Mouse (Mus musculus) gastrocnemius, postnatal 14 days (tissue): Measurements from ENCODE around the gene Slc22a14. TPM values are rescaled to one million over a fixed set of nuclear protein-coding genes. Genes with fewer than 3 reads are reported as not detected.
"Not testable (repeated sequence)": the region's sequence is repeated elsewhere in the genome, so short reads cannot be mapped to it uniquely, and the experiment has no call there.

Source experiments
- DNase-seq: peaks from one replicate; pipeline ENCODE4 v3.0.0; 2021; ENCODE audit warnings: mixed read lengths
- intact Hi-C: fragments of 180-260 bp; cut with DNase I; formaldehyde crosslinking; loops from one replicate; pipeline ENCODE4 v1.15.1; 2025; ENCODE audit warnings: low total_unique reads
- total RNA-seq, 2 experiments: library from RNA; stranded (reverse); gene quantifications; 2 replicates each; pipeline ENCODE4 v1.2.3; 2021

Gene Slc22a14
- total RNA-seq, 2 experiments from 2014 or later: not detected

GRCm38 (mm10) chr9:119231552-119231951, 133.8 kb downstream of the Slc22a14 start:
- DNase-seq: no peak
- intact Hi-C loops: no loop called here

GRCm38 (mm10) chr9:119230829-119231228, 134.5 kb downstream of the Slc22a14 start:
- intact Hi-C loops: no loop called here
- no peak for DNase-seq

- intact Hi-C loops: no loop called here
- no peak for DNase-seq
These were observed 145.1 kb downstream of the Slc22a14 start for GRCm38 (mm10) chr9:119220249-119220648.

- intact Hi-C loops: no loop called here
These were observed 145.7 kb downstream of the Slc22a14 start for GRCm38 (mm10) chr9:119219667-119220066.

GRCm38 (mm10) chr9:119215341-119215740, 150.0 kb downstream of the Slc22a14 start:
- DNase-seq, intact Hi-C loops: not testable (repeated sequence)

More at GRCm38 (mm10) chr9:119219667-119220066, 145.7 kb downstream of the Slc22a14 start:
- no peak for DNase-seq

GRCm38 (mm10) chr9:119214601-119215000, 150.8 kb downstream of the Slc22a14 start:
- intact Hi-C loops: no loop called here
- no peak for DNase-seq

- intact Hi-C loops: no loop called here
- DNase-seq: no peak
These were observed 152.4 kb downstream of the Slc22a14 start for GRCm38 (mm10) chr9:119212996-119213395.

GRCm38 (mm10) chr9:119208998-119209397, 156.4 kb downstream of the Slc22a14 start, which contains the start of gene Slc22a13:
Slc22a13 (minus strand) TSS chr9:119209098.
- intact Hi-C loops: no loop called here
- no peak for DNase-seq

- intact Hi-C loops: no loop called here
- DNase-seq: no peak
These were observed 158.2 kb downstream of the Slc22a14 start for GRCm38 (mm10) chr9:119207113-119207512.

GRCm38 (mm10) chr9:119206666-119207065, 158.7 kb downstream of the Slc22a14 start:
- no peak for DNase-seq
- intact Hi-C loops: no loop called here

- intact Hi-C loops: no loop called here
- no peak for DNase-seq
These were observed 159.6 kb downstream of the Slc22a14 start for GRCm38 (mm10) chr9:119205756-119206155.

- DNase-seq: no peak
- intact Hi-C loops: no loop called here
These were observed 161.7 kb downstream of the Slc22a14 start for GRCm38 (mm10) chr9:119203617-119204016.

- no peak for DNase-seq
- intact Hi-C loops: no loop called here
These were observed 163.7 kb downstream of the Slc22a14 start for GRCm38 (mm10) chr9:119201653-119202052.

GRCm38 (mm10) chr9:119199151-119199861, 166.0 kb downstream of the Slc22a14 start:
- intact Hi-C loops: loop anchor here (10.0 kb wide), 1 partner anchor 95 kb away; the partner anchor contains the start of gene Dlec1
- DNase-seq: no peak

GRCm38 (mm10) chr9:119192202-119192990, 173.0 kb downstream of the Slc22a14 start:
- no peak for DNase-seq
- intact Hi-C loops: loop anchor here (10.0 kb wide), 1 partner anchor 88 kb away; the partner anchor contains the start of gene Dlec1

GRCm38 (mm10) chr9:119181241-119181728, 184.1 kb downstream of the Slc22a14 start:
- no peak for DNase-seq
- intact Hi-C loops: no loop called here

GRCm38 (mm10) chr9:119179292-119179691, 186.1 kb downstream of the Slc22a14 start:
- DNase-seq: no peak
- intact Hi-C loops: no loop called here

- DNase-seq: no peak
- intact Hi-C loops: no loop called here
These were observed 197.7 kb downstream of the Slc22a14 start for GRCm38 (mm10) chr9:119167608-119168007.

- intact Hi-C loops: no loop called here
These were observed 199.8 kb downstream of the Slc22a14 start for GRCm38 (mm10) chr9:119165548-119165947.

GRCm38 (mm10) chr9:119164743-119165142, 200.6 kb downstream of the Slc22a14 start:
- intact Hi-C loops: no loop called here
- DNase-seq: no peak

More at GRCm38 (mm10) chr9:119165548-119165947, 199.8 kb downstream of the Slc22a14 start:
- DNase-seq: no peak
